Mouse (Mus musculus) kidney, embryonic 14.5 days (tissue): ENCODE measurements around the gene Card11. TPM values are rescaled to one million over a fixed set of nuclear protein-coding genes. Genes with fewer than 3 reads are reported as not detected.

Source experiments
- ATAC-seq: fragments of 200-750 bp; cut with Nextera tagmentation; 2 replicates; pipeline ENCODE4 v1.8.0; 2017; ENCODE audit warnings: moderate number of reproducible peaks, mild to moderate bottlenecking, moderate TSS enrichment, moderate library complexity; ENCODE audit not compliant: low FRiP score, low TSS enrichment
- H3K27ac ChIP-seq: fragments of 300-500 bp; sonication (generic); 2 replicates; pipeline ENCODE4 v1.5.1; 2014; ENCODE audit warnings: low read depth, mild to moderate bottlenecking, low read length, moderate library complexity, mixed read lengths
- H3K27me3 ChIP-seq: fragments of 300-500 bp; sonication (generic); 2 replicates; pipeline ENCODE4 v1.6.1; 2014; ENCODE audit warnings: mild to moderate bottlenecking, low read length; ENCODE audit not compliant: control insufficient read depth, insufficient read depth
- H3K36me3 ChIP-seq: fragments of 300-500 bp; sonication (generic); 2 replicates; pipeline ENCODE4 v1.6.1; 2014; ENCODE audit warnings: low read length, mixed read lengths; ENCODE audit not compliant: control insufficient read depth, insufficient read depth
- H3K4me1 ChIP-seq: fragments of 300-500 bp; sonication (generic); 2 replicates; pipeline ENCODE4 v1.6.1; 2014; ENCODE audit warnings: low read length, mixed read lengths; ENCODE audit not compliant: control insufficient read depth, insufficient read depth
- H3K4me2 ChIP-seq: fragments of 300-500 bp; sonication (generic); replicated peaks from 2 replicates; pipeline ENCODE4 v1.6.1; 2014; ENCODE audit warnings: low read depth, mild to moderate bottlenecking, low read length
- H3K4me3 ChIP-seq: fragments of 300-500 bp; sonication (generic); 2 replicates; pipeline ENCODE4 v1.5.1; 2014; ENCODE audit warnings: mild to moderate bottlenecking, low read length
- H3K9ac ChIP-seq: fragments of 300-500 bp; sonication (generic); 2 replicates; pipeline ENCODE4 v1.6.1; 2014; ENCODE audit warnings: low read depth, mild to moderate bottlenecking, low read length, moderate library complexity
- H3K9me3 ChIP-seq: fragments of 300-500 bp; sonication (generic); 2 replicates; pipeline ENCODE4 v1.6.1; 2016; ENCODE audit warnings: low read length; ENCODE audit not compliant: control insufficient read depth
- WGBS: fragments of 180-500 bp; shearing (Covaris S2); extraction: QIAGEN DNeasy Blood & Tissue Kit; methylation state at CpG from one replicate; pipeline ENCODE4 v1.1.7; 2014; 5-methylcytosine and 5-hydroxymethylcytosine counted together
- polyA plus RNA-seq: library from polyadenylated mRNA; unstranded; fragments of >200 nt; fragmentation: Nextera tagmentation; extraction: Ambion mirVana; gene quantifications from 2 replicates; pipeline ENCODE4 v1.2.1, GENCODE M21; 2014

Gene Card11
- polyA plus RNA-seq, 1 experiment from 2014 or later = 0.19 TPM

DNA sequence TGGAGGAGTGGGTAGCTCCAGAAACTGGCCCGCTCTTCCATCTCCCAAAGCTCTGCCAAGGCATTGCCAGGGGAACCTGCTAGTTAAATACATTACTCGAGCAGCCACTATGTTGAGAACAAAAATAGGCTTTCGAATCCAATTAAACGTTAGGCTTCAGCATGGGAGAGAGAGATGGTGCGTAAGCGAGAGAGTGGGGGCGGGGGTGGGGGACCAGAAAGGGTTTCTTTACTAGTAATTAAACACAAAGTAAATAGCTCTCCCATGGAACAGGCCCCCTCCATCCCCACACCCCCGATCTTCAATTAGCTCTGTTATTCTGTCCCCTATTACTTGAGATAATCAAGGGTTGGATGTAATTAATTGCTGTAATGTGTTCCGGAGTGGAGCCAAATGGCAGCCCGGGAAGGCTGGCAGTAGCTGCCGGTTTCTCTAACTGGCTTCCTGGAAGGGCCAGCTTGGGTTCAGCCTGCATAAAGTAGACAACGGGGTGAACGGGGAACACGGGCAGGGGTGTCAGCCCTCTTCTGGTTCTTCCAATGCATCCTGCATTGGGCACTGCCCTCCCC, 59.4 kb downstream of the Card11 start:
- no peak overlapping the region for H3K27ac ChIP-seq
- H3K27me3 ChIP-seq = no peaks in the 10 kb centered on the region
- H3K36me3 ChIP-seq = no peaks in the 10 kb centered on the region
- H3K9me3 ChIP-seq = no peaks in the 10 kb centered on the region
- H3K4me2 ChIP-seq = no peak overlapping the region
- no peak overlapping the region for H3K9ac ChIP-seq
- no peaks in the 10 kb centered on the region; the same call in 1 of the 2 replicates for H3K4me1 ChIP-seq
- H3K4me3 ChIP-seq = no peak overlapping the region
- 54% methylated on average over 14 of the region's 14 CpGs for WGBS
- no peak for ATAC-seq

DNA sequence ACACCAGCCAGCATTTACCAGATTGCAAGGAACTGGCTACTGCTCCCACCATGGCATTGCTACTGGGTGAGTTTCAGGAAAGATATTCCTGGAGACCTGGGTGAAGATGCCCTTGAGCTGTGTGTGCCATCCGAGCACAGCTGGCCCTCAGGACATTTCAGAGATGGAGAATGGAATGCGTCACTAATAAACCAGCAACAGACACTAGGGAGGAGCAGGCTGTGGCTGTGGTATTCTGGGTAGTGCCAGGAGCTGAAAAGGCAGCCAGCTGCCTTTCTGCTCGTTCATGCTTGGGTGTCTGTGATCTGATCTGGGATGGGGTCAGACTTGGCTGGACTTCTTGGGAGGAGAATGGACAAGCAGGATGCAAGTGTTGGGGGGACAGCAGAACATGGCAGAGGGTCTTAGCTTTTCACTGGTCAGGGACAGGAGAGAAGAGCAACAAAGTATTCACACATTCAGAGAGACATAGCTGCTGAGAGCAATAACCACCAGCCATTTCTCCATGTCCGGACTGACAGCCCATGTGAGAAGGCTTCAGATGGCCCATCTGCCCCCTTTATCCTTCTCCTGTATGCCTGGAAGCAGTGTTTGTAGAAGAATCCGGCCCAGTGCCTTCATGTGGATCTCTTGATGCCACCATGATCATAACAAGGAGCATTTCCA, 60.0 kb downstream of the Card11 start:
- no peak overlapping the region for H3K4me2 ChIP-seq
- ATAC-seq = no peak
- no peaks in the 10 kb centered on the region for H3K36me3 ChIP-seq
- no peaks in the 10 kb centered on the region for H3K9me3 ChIP-seq
- H3K27ac ChIP-seq = no peak overlapping the region
- no peaks in the 10 kb centered on the region for H3K27me3 ChIP-seq
- H3K4me3 ChIP-seq = no peak overlapping the region
- WGBS = 52% methylated on average over 5 of the region's 5 CpGs
- H3K9ac ChIP-seq = no peak overlapping the region
- peaks cover 3% of the 10 kb centered on the region; the same call in 1 of the 2 replicates for H3K4me1 ChIP-seq

- Histone ChIP-seq H3K27ac (no peak overlapping the region), H3K4me1 (peaks cover 3% of the 10 kb centered on the region; the same call in 1 of the 2 replicates), H3K4me2 (no peak overlapping the region), H3K27me3 (no peaks in the 10 kb centered on the region), H3K4me3 (no peak overlapping the region), H3K36me3 (no peaks in the 10 kb centered on the region), H3K9me3 (no peaks in the 10 kb centered on the region), H3K9ac (no peak overlapping the region)
- ATAC-seq = peak; percentile 40; the same call in 1 of the 2 replicates
- 67% methylated on average over 7 of the region's 7 CpGs for WGBS
Measured at GRCm38 (mm10) chr5:140936816-140937215, 63.6 kb downstream of the Card11 start.

DNA sequence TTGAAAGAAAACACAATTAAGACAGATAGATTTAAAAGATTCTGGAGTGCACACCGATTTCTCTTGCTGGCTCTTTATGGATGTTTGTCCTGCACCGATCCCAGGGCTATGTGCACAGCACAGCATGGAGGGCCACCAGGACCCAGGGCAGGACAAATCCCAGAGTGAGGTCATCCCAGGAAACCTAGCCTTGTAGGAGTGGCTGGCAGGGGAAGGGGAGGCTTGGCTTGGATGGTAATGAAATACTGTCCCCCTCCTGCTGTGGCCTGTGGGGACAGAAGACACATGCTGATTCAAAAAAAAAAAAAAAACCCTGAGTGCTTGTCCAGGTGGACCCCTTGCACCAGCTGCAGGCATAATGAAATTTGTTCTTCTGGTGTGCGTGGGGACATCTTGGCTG, 64.5 kb downstream of the Card11 start:
- H3K27ac ChIP-seq = no peak overlapping the region
- no peak overlapping the region for H3K4me2 ChIP-seq
- H3K9me3 ChIP-seq = no peaks in the 10 kb centered on the region
- H3K4me3 ChIP-seq = no peak overlapping the region
- no peaks in the 10 kb centered on the region for H3K27me3 ChIP-seq
- H3K9ac ChIP-seq = no peak overlapping the region
- ATAC-seq = peak; percentile 75
- no peaks in the 10 kb centered on the region for H3K36me3 ChIP-seq
- 65% methylated on average over 3 of the region's 3 CpGs for WGBS
- H3K4me1 ChIP-seq = peaks cover 3% of the 10 kb centered on the region; the same call in 1 of the 2 replicates

DNA sequence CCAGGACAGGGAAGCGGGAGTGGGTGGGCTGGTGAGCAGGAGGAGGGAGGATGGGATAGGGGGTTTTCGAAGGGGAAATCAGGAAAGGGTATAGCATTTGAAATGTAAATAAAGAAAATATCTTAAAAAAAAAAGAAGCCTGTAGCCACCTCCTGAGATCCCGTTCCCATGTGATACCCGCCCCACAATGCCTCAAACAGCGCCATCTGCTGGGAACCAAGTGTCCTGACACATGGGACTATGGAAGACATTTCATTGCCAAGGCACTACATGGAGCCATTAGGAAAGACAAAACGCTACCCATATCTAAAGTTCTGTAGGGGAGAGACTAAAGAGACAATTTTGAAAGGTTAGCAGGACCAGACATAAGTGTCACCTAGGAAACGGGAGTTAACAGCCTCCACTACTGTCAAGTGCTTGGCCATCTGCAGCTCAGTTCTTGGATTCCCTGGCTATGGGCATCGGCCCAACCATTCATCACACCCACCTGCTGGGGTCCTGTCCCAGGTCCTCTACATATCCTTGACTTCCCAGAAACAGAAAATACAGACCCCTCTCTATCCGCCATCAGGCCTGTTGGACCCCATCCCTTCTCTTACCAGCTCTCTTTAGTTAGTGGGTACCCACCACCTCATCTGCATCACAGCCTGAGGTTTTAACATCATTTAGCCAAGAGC, 65.6 kb downstream of the Card11 start:
- Histone ChIP-seq H3K27me3 (no peaks in the 10 kb centered on the region), H3K9ac (no peak overlapping the region), H3K27ac (no peak overlapping the region), H3K36me3 (no peaks in the 10 kb centered on the region), H3K4me1 (0 out of 2 replicates have a peak, but pooled peaks cover 3% of the 10 kb centered on the region), H3K4me2 (no peak overlapping the region), H3K9me3 (no peaks in the 10 kb centered on the region), H3K4me3 (no peak overlapping the region)
- no peak for ATAC-seq
- WGBS = 82% methylated on average over 9 of the region's 9 CpGs

- Histone ChIP-seq H3K9me3 (no peaks in the 10 kb centered on the region), H3K4me1 (0 out of 2 replicates have a peak, but pooled peaks cover 3% of the 10 kb centered on the region), H3K36me3 (no peaks in the 10 kb centered on the region), H3K4me3 (no peak overlapping the region), H3K27ac (no peak overlapping the region), H3K9ac (no peak overlapping the region), H3K27me3 (no peaks in the 10 kb centered on the region), H3K4me2 (no peak overlapping the region)
- no peak for ATAC-seq
- WGBS = 67% methylated on average over 5 of the region's 5 CpGs
Measured at GRCm38 (mm10) chr5:140931523-140932229, 68.7 kb downstream of the Card11 start.

DNA sequence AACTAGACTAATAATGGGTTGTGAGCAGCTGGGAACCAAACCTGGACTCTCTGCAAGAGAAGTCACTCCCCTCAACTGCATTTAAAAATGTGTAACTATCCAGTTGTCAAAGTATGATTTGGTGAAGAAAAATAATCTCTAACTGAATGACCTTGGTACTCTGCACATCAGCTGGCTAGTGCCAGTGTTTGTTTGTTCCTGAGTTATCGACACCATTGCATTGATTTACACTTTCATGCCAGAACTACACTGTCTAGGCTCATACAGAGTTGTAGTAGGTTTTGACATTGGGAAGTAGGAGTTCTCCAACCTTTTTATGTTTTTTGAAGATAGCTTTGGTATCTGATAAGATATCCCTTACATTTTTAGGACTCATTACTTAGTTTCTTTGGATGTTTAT, 81.9 kb downstream of the Card11 start:
- WGBS = 91% methylated on average over 1 of the region's 1 CpGs
- Histone ChIP-seq H3K9ac (no peak overlapping the region), H3K4me1 (no peaks in the 10 kb centered on the region), H3K27me3 (no peaks in the 10 kb centered on the region), H3K4me3 (no peak overlapping the region), H3K9me3 (peaks cover 9% of the 10 kb centered on the region; the same call in 1 of the 2 replicates), H3K4me2 (no peak overlapping the region), H3K36me3 (no peaks in the 10 kb centered on the region), H3K27ac (no peak overlapping the region)
- ATAC-seq = no peak

DNA sequence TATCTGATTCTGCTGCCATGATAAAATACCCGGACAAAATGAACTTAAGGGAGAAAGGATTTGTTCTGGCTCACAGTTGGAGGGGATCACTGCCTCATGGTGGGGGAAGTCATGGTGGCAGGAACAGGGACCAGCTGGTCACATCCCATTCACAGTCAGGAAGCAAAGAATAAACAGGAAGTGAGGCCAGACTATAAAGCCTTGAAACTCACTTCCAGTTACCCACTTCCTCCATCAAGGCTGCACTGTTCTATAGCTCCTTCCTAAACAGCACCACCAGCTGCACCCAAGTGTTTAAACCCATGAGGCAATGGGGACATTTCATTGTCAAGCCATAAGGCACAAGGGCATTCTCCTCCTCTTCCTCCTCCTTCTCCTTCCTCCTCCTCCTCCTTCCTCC, 82.6 kb downstream of the Card11 start:
- H3K9me3 ChIP-seq = peaks cover 9% of the 10 kb centered on the region; the same call in 1 of the 2 replicates
- H3K9ac ChIP-seq = no peak overlapping the region
- H3K4me2 ChIP-seq = no peak overlapping the region
- no peak overlapping the region for H3K4me3 ChIP-seq
- WGBS = 95% methylated on average over 1 of the region's 1 CpGs
- no peaks in the 10 kb centered on the region for H3K4me1 ChIP-seq
- H3K36me3 ChIP-seq = no peaks in the 10 kb centered on the region
- no peak overlapping the region for H3K27ac ChIP-seq
- H3K27me3 ChIP-seq = no peaks in the 10 kb centered on the region
- no peak for ATAC-seq
